Comparison of ENCODE assay signal across 17 mouse cellular contexts in the genomic region with DNA sequence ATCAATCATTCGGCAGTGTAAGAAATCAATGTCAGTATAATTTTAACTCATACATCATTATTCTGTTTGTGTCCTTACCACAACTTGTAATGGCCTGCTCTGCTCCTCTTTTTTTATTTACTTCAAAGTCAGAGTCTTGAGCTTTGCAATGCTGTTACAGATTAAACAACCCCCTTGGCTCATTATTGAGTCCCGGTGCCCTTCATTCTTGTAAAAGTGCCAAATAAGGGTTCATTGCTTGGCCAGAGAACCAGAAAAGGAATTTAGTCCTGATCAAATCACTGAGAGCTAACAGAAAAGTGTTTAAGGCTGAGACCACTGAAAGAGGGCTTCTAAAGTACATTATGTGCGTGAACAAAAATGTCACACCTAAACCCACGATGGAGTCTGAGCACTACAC. TPM values are rescaled to one million over a fixed set of nuclear protein-coding genes. Genes with fewer than 3 reads are reported as not detected.
DNase-seq lines count a peak whose midpoint lies in the region; ATAC-seq and TF ChIP-seq lines count a peak whose summit lies in the region.
"Had no signal": no experiment of that assay in that cellular context is flagged by ENCODE, and none has a peak within 500 bp of the region (broad histone marks: within the 10 kb centered on the region; RNA-seq: fewer than 3 reads in every experiment).

No protein-coding gene starts in this region.

- no peak for TF ChIP-seq EP300 in heart, adult 2 months (IDR thresholded peaks at IDR 0.05; ENCODE audit: insufficient read depth, low read depth, low read length)

- H3K36me3 ChIP-seq in heart, adult 2 months (ENCODE audit: control insufficient read depth, insufficient read depth, low read length), result peaks cover 57% of the 10 kb centered on the region
- no peaks in the 10 kb centered on the region for H3K36me3 ChIP-seq in limb, embryonic 11.5 days (ENCODE audit: control insufficient read depth, insufficient read depth, low read length)
- no peaks in the 10 kb centered on the region for H3K36me3 ChIP-seq in limb, embryonic 10.5 days
- no peaks in the 10 kb centered on the region for H3K36me3 ChIP-seq in kidney, postnatal 0 days (ENCODE audit: insufficient read depth, low read length)
- no peaks in the 10 kb centered on the region for H3K36me3 ChIP-seq in forebrain, embryonic 16.5 days (ENCODE audit: control insufficient read depth, insufficient read depth)
- H3K36me3 ChIP-seq: hindbrain, embryonic 10.5 days; limb, embryonic 15.5 days; midbrain, embryonic 12.5 days had no signal

- peaks cover 28% of the 10 kb centered on the region for H3K4me1 ChIP-seq in heart, adult 2 months (ENCODE audit: control insufficient read depth, insufficient read depth, low read length)
- no peaks in the 10 kb centered on the region for H3K4me1 ChIP-seq in limb, embryonic 11.5 days (ENCODE audit: control insufficient read depth, insufficient read depth, low read length)
- no peaks in the 10 kb centered on the region for H3K4me1 ChIP-seq in limb, embryonic 10.5 days
- peaks cover 44% of the 10 kb centered on the region for H3K4me1 ChIP-seq in bone marrow macrophage, adult 2 months (ENCODE audit: control insufficient read depth, insufficient read depth, low read length)
- H3K4me1 ChIP-seq in kidney, postnatal 0 days (replicated peaks; ENCODE audit: insufficient read depth, low read length), result peaks cover 17% of the 10 kb centered on the region
- H3K4me1 ChIP-seq in forebrain, embryonic 16.5 days (replicated peaks; ENCODE audit: control insufficient read depth, insufficient read depth, low read length), result no peaks in the 10 kb centered on the region
- H3K4me1 ChIP-seq: embryonic facial prominence, embryonic 10.5 days; hindbrain, embryonic 10.5 days; midbrain, embryonic 12.5 days had no signal

- no peak overlapping the region for H3K4me3 ChIP-seq in heart, adult 2 months
- H3K4me3 ChIP-seq in limb, embryonic 11.5 days (ENCODE audit: low read depth, low read length), result no peak overlapping the region
- no peak overlapping the region for H3K4me3 ChIP-seq in limb, embryonic 10.5 days
- no peak overlapping the region for H3K4me3 ChIP-seq in bone marrow macrophage, adult 2 months (ENCODE audit: insufficient read depth, low read length)
- H3K4me3 ChIP-seq in kidney, postnatal 0 days (replicated peaks; ENCODE audit: low read depth, low read length), result no peak overlapping the region
- no peak overlapping the region for H3K4me3 ChIP-seq in forebrain, embryonic 16.5 days (replicated peaks; ENCODE audit: low read length)
- H3K4me3 ChIP-seq: embryonic facial prominence, embryonic 10.5 days; hindbrain, embryonic 10.5 days; limb, embryonic 15.5 days; midbrain, embryonic 12.5 days; myocyte had no signal

- TF ChIP-seq CTCF in heart, adult 2 months (IDR thresholded peaks at IDR 0.05), result no peak
- TF ChIP-seq CTCF in bone marrow macrophage, adult 2 months (IDR thresholded peaks at IDR 0.05; ENCODE audit: low read depth, low read length), result no peak
- no peak for TF ChIP-seq CTCF in kidney, postnatal 0 days (IDR thresholded peaks at IDR 0.05; ENCODE audit: low read depth)

- H3K27ac ChIP-seq in heart, adult 2 months, result peak overlapping the region; percentile 70
- H3K27ac ChIP-seq in limb, embryonic 11.5 days (replicated peaks; ENCODE audit: low read depth, low read length), result no peak overlapping the region
- no peak overlapping the region for H3K27ac ChIP-seq in limb, embryonic 10.5 days
- peak overlapping the region; percentile 28 for H3K27ac ChIP-seq in bone marrow macrophage, adult 2 months (ENCODE audit: insufficient read depth, low read depth, low read length)
- peak overlapping the region; percentile 40 for H3K27ac ChIP-seq in kidney, postnatal 0 days
- no peak overlapping the region for H3K27ac ChIP-seq in forebrain, embryonic 16.5 days (ENCODE audit: low read length)
- H3K27ac ChIP-seq: embryonic facial prominence, embryonic 10.5 days; hindbrain, embryonic 10.5 days; limb, embryonic 15.5 days; midbrain, embryonic 12.5 days had no signal

- H3K27me3 ChIP-seq in heart, adult 2 months (ENCODE audit: control insufficient read depth, insufficient read depth, low read length), result no peaks in the 10 kb centered on the region
- H3K27me3 ChIP-seq in limb, embryonic 11.5 days (ENCODE audit: control insufficient read depth, insufficient read depth, low read length), result no peaks in the 10 kb centered on the region
- no peaks in the 10 kb centered on the region for H3K27me3 ChIP-seq in limb, embryonic 10.5 days (ENCODE audit: low read depth, poor library complexity, severe bottlenecking)
- H3K27me3 ChIP-seq in kidney, postnatal 0 days (ENCODE audit: insufficient read depth, low read length), result no peaks in the 10 kb centered on the region
- H3K27me3 ChIP-seq in forebrain, embryonic 16.5 days (replicated peaks; ENCODE audit: control insufficient read depth, insufficient read depth, low read length), result no peaks in the 10 kb centered on the region
- H3K27me3 ChIP-seq: limb, embryonic 15.5 days; midbrain, embryonic 12.5 days had no signal

- TF ChIP-seq POLR2A in heart, adult 2 months (IDR thresholded peaks at IDR 0.05; ENCODE audit: insufficient read depth, low read depth, low read length), result no peak
- TF ChIP-seq POLR2A in bone marrow macrophage, adult 2 months (IDR thresholded peaks at IDR 0.05; ENCODE audit: borderline replicate concordance, low read depth, low read length), result no peak

- H3K9ac ChIP-seq in heart, adult 2 months (ENCODE audit: low read depth, low read length), result no peak overlapping the region
- no peak overlapping the region for H3K9ac ChIP-seq in limb, embryonic 11.5 days (ENCODE audit: low read length)
- no peak overlapping the region for H3K9ac ChIP-seq in kidney, postnatal 0 days (ENCODE audit: low read depth, low read length)
- H3K9ac ChIP-seq in forebrain, embryonic 16.5 days (replicated peaks; ENCODE audit: low read depth, low read length), result no peak overlapping the region
- H3K9ac ChIP-seq: limb, embryonic 15.5 days; midbrain, embryonic 12.5 days had no signal

- no peak for ATAC-seq in limb, embryonic 11.5 days (ENCODE audit: insufficient number of reproducible peaks, low FRiP score, low TSS enrichment, low read depth)
- ATAC-seq in kidney, postnatal 0 days (replicated peaks; ENCODE audit: low FRiP score, low read depth), result no peak
- no peak for ATAC-seq in forebrain, embryonic 16.5 days

- DNase-seq in heart, adult 2 months, result no peak
- no peak for DNase-seq in heart, postnatal 36 days
- peak; percentile 9 for DNase-seq in limb, embryonic 11.5 days (ENCODE audit: low spot score)
- no peak for DNase-seq in limb, embryonic 10.5 days (ENCODE audit: low spot score)
- DNase-seq in kidney, postnatal 0 days (ENCODE audit: low spot score), result no peak
- DNase-seq in cerebellum, postnatal 10 days, result no peak
- DNase-seq: adrenal gland, postnatal 14 days; cerebellum, postnatal 25 days; gastrocnemius, postnatal 25 days; thymus, adult 2 months had no signal

- H3K4me2 ChIP-seq in limb, embryonic 11.5 days (ENCODE audit: low read depth, severe bottlenecking), result no peak overlapping the region
- H3K4me2 ChIP-seq in kidney, postnatal 0 days (ENCODE audit: low read length), result no peak overlapping the region
- no peak overlapping the region for H3K4me2 ChIP-seq in forebrain, embryonic 16.5 days (ENCODE audit: low read length)
- H3K4me2 ChIP-seq: limb, embryonic 15.5 days; midbrain, embryonic 12.5 days had no signal

- H3K9me3 ChIP-seq in limb, embryonic 11.5 days (ENCODE audit: control insufficient read depth, low read length), result no peaks in the 10 kb centered on the region
- H3K9me3 ChIP-seq in limb, embryonic 10.5 days (replicated peaks), result no peaks in the 10 kb centered on the region
- no peaks in the 10 kb centered on the region for H3K9me3 ChIP-seq in kidney, postnatal 0 days (replicated peaks; ENCODE audit: low read length)
- H3K9me3 ChIP-seq in forebrain, embryonic 16.5 days (ENCODE audit: control insufficient read depth, low read length), result no peaks in the 10 kb centered on the region
- H3K9me3 ChIP-seq: embryonic facial prominence, embryonic 10.5 days; hindbrain, embryonic 10.5 days; limb, embryonic 15.5 days; midbrain, embryonic 12.5 days had no signal

- WGBS in heart, adult 2 months, result 44% methylated on average over 4 of the region's 4 CpGs
- 72% methylated on average over 4 of the region's 4 CpGs for WGBS in limb, embryonic 11.5 days
- 90% methylated on average over 4 of the region's 4 CpGs for WGBS in limb, embryonic 10.5 days
- 60% methylated on average over 4 of the region's 4 CpGs for WGBS in kidney, postnatal 0 days
- WGBS in forebrain, embryonic 16.5 days, result 50% methylated on average over 4 of the region's 4 CpGs

- H3K79me2 ChIP-seq in heart, adult 2 months (replicated peaks; ENCODE audit: control insufficient read depth, insufficient read depth, low read length), result 0 out of 2 replicates have a peak, but pooled peaks cover 2% of the 10 kb centered on the region

- intact Hi-C loops in heart, adult 2 months (cut with DNase I), result no loop called here
- intact Hi-C loops in heart, postnatal 36 days (cut with DNase I), result no loop called here

RNA-seq across cellular contexts. Expression of a gene that starts 10.2 kb away (rescaled TPM):
- 10 to 100 TPM; 14.5 to 15.3 TPM for total RNA-seq in heart, adult 2 months (2021)
- 5.3 and 10.3 TPM in 2 replicates for polyA plus RNA-seq in heart, adult 2 months (2012; rRNA removed)
- total RNA-seq in heart, postnatal 36 days (2021), result 10 to 100 TPM; 15.3 to 17.9 TPM
- polyA plus RNA-seq in limb, embryonic 11.5 days (2014; fragmentation: Nextera tagmentation; extraction: Ambion mirVana), result 5.1 and 6.5 TPM in 2 replicates
- 3.8 and 3.9 TPM in 2 replicates for polyA plus RNA-seq in limb, embryonic 10.5 days (2016; fragmentation: Nextera tagmentation; extraction: Ambion mirVana)
- 107 and 110 TPM in 2 replicates for polyA plus RNA-seq in bone marrow macrophage, adult 2 months (2012; ENCODE audit: insufficient read depth, insufficient read length, missing spikeins)
- 4.4 and 4.6 TPM in 2 replicates for polyA plus RNA-seq in kidney, postnatal 0 days (2015; fragmentation: Nextera tagmentation; extraction: Ambion mirVana)
- polyA plus RNA-seq in forebrain, embryonic 16.5 days (2015; fragmentation: Nextera tagmentation; extraction: Ambion mirVana), result 1.7 and 1.8 TPM in 2 replicates

Comparison
In these comparisons a context has a peak if more than half of its experiments do, and no peak if none do; other contexts are left out.
1. H3K27ac ChIP-seq: peak in heart, adult 2 months (single experiment), bone marrow macrophage, adult 2 months (single experiment) and kidney, postnatal 0 days (single experiment); none in limb, embryonic 11.5 days (single experiment), limb, embryonic 10.5 days (single experiment) and forebrain, embryonic 16.5 days (single experiment).